Mouse (Mus musculus): Measurements from ENCODE around the gene Dbh. TPM values are rescaled to one million over a fixed set of nuclear protein-coding genes. Genes with fewer than 3 reads are reported as not detected.

The Dbh gene
- polyA plus RNA-seq, 1 experiment from 2014 or later: 0.07 TPM

DNA sequence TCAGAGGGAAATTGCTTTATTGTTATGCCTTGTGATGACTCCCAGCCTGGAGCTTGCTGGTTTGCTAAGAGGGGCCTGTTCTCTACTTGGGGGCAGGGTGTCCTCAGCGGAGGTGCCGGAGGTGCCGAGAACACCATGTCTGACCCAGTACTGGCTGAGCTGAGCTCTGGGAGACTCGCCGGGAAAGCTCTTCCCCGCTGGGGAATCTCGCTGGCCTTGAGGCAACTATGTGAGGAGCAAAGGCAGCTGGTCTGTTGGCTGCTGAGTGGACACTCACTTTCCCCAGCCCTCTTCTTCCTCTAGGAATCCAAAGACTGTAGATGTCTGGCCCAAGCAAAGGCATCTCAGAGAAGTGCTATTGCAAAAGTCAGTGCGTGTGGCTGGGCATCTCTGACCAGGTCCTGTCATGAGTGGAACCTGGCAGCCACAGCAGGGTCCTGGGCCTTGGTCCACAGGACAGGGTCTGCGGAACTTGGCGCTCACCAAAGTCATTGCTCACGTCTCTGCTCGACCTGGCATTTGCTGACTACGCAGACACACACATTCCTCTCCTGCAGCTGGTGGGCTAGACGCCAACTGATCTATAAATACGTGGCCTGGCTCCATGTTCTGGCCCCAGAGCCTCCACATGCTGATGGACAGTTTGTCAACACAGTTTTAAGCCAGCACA lies 41.2 kb downstream of the Dbh start:
- H3K4me1 ChIP-seq: peaks cover 20% of the 10 kb centered on the region
- no peaks in the 10 kb centered on the region for H3K36me3 ChIP-seq
- 80% methylated on average over 15 of the region's 15 CpGs for WGBS
- no peaks in the 10 kb centered on the region for H3K27me3 ChIP-seq
- no peak overlapping the region for H3K27ac ChIP-seq
- H3K4me2 ChIP-seq: no peak overlapping the region
- H3K9me3 ChIP-seq: no peaks in the 10 kb centered on the region
- no peak overlapping the region for H3K4me3 ChIP-seq
- no peak for ATAC-seq (ENCODE audit: insufficient number of reproducible peaks, insufficient read depth, low FRiP score, low TSS enrichment, low read depth)
- H3K9ac ChIP-seq: no peak overlapping the region

DNA sequence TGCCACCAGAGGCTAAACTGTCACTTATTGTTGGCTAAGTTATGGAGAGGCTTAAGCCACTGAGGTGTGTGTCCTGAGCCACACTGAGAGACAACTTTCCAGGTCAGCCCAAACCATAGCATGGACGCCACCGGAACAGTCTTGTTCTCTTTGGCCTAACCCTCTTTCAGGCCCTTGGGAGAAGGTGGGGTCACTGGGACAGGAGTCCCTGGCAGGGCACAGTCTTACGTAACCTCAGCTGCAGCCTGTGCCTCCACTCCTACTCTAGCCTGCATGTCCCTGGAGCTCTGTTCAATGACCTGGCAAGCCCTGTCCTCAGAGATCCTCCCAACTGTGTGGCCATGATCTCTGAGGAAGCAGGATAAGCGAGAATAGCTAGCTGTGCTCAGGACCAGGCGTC lies 42.1 kb downstream of the Dbh start:
- Histone ChIP-seq H3K27me3 (no peaks in the 10 kb centered on the region), H3K4me2 (no peak overlapping the region), H3K4me3 (no peak overlapping the region), H3K4me1 (peaks cover 20% of the 10 kb centered on the region), H3K36me3 (no peaks in the 10 kb centered on the region), H3K27ac (no peak overlapping the region), H3K9me3 (no peaks in the 10 kb centered on the region), H3K9ac (no peak overlapping the region)
- no peak for ATAC-seq (ENCODE audit: insufficient number of reproducible peaks, insufficient read depth, low FRiP score, low TSS enrichment, low read depth)
- 87% methylated on average over 5 of the region's 5 CpGs for WGBS

DNA sequence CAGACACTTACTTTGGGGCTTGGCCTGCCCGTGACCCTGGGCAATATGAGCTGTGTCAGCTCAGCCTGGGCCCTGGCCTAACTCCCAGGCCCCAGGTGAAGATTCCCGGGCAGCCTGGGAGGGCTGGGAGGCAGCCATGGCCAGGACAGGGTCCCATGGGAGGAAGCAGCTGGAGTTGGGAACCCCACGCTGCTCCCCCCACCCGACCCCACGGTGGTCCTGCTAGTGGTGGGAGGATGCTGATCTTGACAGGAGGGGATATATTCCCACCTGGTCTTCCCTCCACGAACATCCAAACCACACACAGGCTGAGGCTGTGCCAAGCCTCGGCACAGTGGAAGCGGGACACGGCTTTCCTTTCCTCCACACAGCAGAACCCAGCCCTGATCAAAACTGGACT lies 44.3 kb downstream of the Dbh start:
- Histone ChIP-seq H3K4me3 (no peak overlapping the region), H3K4me2 (no peak overlapping the region), H3K27ac (no peak overlapping the region), H3K4me1 (peaks cover 20% of the 10 kb centered on the region), H3K27me3 (no peaks in the 10 kb centered on the region), H3K9me3 (no peaks in the 10 kb centered on the region), H3K9ac (no peak overlapping the region), H3K36me3 (no peaks in the 10 kb centered on the region)
- 67% methylated on average over 9 of the region's 9 CpGs for WGBS
- no peak for ATAC-seq (ENCODE audit: insufficient number of reproducible peaks, insufficient read depth, low FRiP score, low TSS enrichment, low read depth)

DNA sequence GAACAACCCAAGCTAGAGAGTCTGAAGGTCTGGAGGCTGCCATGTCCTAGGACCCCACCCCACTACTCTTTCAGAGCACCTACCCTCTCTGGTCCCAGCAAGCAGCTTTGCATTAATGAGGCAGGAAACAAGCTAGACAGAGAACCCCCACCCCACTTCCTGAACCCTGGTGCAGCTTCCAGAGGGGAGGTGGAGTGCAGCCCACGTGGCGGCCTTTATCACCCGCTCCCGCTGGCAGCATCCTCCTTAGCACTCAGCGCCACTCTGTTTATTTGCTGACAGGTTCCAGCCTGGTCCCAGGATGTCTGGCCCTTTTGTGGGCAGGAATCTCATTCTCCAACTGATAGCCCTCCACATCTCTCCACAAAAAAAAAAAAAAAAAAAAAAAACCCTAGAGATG lies 44.8 kb downstream of the Dbh start:
- H3K27me3 ChIP-seq: no peaks in the 10 kb centered on the region
- H3K36me3 ChIP-seq: no peaks in the 10 kb centered on the region
- no peak overlapping the region for H3K4me3 ChIP-seq
- H3K4me2 ChIP-seq: no peak overlapping the region
- no peak overlapping the region for H3K9ac ChIP-seq
- H3K9me3 ChIP-seq: no peaks in the 10 kb centered on the region
- WGBS: 61% methylated on average over 5 of the region's 5 CpGs
- H3K4me1 ChIP-seq: peaks cover 20% of the 10 kb centered on the region
- ATAC-seq (ENCODE audit: insufficient number of reproducible peaks, insufficient read depth, low FRiP score, low TSS enrichment, low read depth): no peak
- no peak overlapping the region for H3K27ac ChIP-seq

DNA sequence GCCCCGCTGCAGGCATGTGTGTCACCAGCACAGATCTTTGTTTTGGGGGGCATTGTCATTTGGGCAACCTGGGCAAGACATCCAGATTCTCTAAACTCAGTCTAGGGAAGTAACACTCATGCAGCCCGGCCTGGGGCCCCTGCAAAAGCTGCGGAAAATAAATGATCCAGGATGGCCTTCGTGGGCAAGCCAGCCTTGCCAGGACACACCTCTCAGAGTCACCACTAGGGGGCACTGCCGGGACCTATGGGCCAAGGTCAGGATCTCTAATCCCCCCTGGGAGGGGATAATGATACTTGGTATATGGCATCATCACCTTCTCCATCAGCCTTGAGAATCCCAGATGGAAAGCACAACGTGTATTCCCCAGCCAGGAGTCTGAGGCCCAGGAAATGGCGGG lies 45.2 kb downstream of the Dbh start:
- H3K4me3 ChIP-seq: no peak overlapping the region
- WGBS: 58% methylated on average over 7 of the region's 7 CpGs
- H3K9ac ChIP-seq: no peak overlapping the region
- H3K4me2 ChIP-seq: no peak overlapping the region
- no peak overlapping the region for H3K27ac ChIP-seq
- peaks cover 20% of the 10 kb centered on the region for H3K4me1 ChIP-seq
- ATAC-seq (ENCODE audit: insufficient number of reproducible peaks, insufficient read depth, low FRiP score, low TSS enrichment, low read depth): no peak
- H3K9me3 ChIP-seq: no peaks in the 10 kb centered on the region
- H3K27me3 ChIP-seq: no peaks in the 10 kb centered on the region
- no peaks in the 10 kb centered on the region for H3K36me3 ChIP-seq

DNA sequence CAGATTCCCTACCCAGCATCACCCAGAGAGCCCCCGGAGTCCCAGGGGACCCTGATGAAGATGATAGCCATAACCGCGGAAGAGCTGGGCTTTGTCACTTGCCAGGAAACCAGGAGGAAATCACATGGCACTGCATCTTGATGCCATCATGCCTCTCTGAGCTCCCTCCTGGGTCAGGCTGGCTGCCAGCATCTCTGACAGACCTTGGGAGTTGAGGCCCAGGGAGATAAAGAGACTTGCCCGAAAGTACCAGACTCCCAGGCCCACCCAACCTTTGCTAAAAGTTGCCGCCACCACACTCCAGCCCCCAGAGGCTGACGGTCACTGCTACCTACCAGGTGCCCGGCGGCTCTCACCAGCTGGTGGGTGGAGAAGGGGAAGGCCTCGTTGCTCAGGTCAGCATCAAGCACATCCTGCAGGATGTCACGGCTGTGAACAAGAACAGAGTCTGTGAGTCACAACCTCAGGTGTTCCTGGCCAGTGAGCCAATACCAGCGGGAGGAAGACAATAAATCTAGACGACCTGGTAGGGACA lies 45.7 kb downstream of the Dbh start:
- WGBS: 84% methylated on average over 12 of the region's 12 CpGs
- peaks cover 20% of the 10 kb centered on the region for H3K4me1 ChIP-seq
- no peaks in the 10 kb centered on the region for H3K27me3 ChIP-seq
- H3K9ac ChIP-seq: no peak overlapping the region
- H3K27ac ChIP-seq: no peak overlapping the region
- no peak for ATAC-seq (ENCODE audit: insufficient number of reproducible peaks, insufficient read depth, low FRiP score, low TSS enrichment, low read depth)
- H3K9me3 ChIP-seq: no peaks in the 10 kb centered on the region
- H3K36me3 ChIP-seq: no peaks in the 10 kb centered on the region
- no peak overlapping the region for H3K4me3 ChIP-seq
- H3K4me2 ChIP-seq: no peak overlapping the region

DNA sequence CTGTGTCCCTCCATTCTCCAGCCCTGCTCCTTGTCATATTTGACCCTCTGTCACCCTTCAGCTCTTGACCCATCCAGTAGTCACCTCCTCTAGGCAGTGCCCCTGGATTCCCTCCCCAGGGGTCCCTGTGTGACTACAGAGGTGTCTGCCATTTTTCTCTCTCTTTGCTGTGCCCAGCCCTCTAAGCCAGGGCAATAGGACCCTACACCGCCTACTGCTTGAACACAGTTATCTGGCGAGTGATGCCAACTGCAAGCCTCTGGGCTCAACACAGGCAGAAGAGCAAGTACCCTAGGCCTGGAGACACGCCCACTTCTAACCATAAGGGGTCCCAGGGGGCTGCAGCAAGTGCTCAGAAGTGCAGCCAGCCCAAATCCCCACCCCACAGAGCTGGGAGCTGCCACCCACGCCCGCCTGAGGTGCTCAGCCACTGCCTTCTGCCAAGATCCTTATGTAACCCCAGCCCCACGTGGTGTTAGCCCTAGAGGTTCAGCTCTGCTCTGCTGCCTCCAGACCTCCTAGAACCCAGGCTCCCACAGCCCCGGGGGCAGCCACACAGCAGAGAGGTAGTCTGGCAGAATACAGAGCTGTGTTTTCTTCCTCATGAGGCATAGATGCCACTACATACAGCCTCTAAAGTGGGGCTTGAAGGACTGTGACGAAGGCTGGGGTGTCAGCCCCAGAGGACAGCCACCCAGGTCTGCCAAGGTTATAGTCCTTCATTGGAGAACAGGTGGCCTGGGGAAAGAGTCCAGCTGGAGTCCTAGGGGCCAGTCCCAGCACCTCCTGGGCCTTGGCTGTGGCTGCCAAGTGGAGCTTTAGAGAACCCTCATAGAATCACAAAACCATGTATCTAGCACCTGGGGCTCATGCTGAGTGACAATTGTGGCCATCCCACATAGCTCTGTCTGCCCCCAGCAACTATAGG lies 47.2 kb downstream of the Dbh start:
- H3K9ac ChIP-seq: no peak overlapping the region; the same call in 1 of the 2 replicates
- no peak overlapping the region for H3K27ac ChIP-seq
- H3K27me3 ChIP-seq: no peaks in the 10 kb centered on the region
- ATAC-seq (ENCODE audit: insufficient number of reproducible peaks, insufficient read depth, low FRiP score, low TSS enrichment, low read depth): no peak
- H3K36me3 ChIP-seq: no peaks in the 10 kb centered on the region
- H3K4me2 ChIP-seq: no peak overlapping the region
- H3K4me1 ChIP-seq: peaks cover 20% of the 10 kb centered on the region
- H3K9me3 ChIP-seq: no peaks in the 10 kb centered on the region
- WGBS: 68% methylated on average over 8 of the region's 8 CpGs
- no peak overlapping the region for H3K4me3 ChIP-seq

DNA sequence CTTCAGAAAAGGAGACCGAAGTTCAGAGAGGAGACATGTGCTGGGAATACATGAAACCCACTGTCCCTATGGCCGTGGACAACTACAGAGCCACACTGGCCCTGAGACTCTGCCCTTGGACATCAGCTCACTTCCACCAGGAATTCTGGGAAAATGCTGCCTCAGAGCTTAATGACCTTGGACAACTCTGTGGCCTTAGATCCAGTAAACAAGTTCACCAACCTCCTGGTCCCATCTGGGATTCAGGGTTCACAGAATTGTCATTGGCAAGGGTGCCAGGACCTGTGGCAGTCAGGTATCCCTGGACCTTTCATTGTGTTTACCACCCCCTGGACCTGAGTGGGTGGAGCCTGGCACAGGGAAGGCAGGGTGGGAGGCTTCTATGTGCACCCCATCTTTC lies 50.5 kb downstream of the Dbh start:
- H3K4me2 ChIP-seq: no peak overlapping the region
- no peaks in the 10 kb centered on the region for H3K9me3 ChIP-seq
- no peaks in the 10 kb centered on the region for H3K36me3 ChIP-seq
- WGBS: 77% methylated on average over 2 of the region's 2 CpGs
- H3K27ac ChIP-seq: no peak overlapping the region
- H3K4me1 ChIP-seq: peaks cover 2% of the 10 kb centered on the region; the same call in 1 of the 2 replicates
- no peak for ATAC-seq (ENCODE audit: insufficient number of reproducible peaks, insufficient read depth, low FRiP score, low TSS enrichment, low read depth)
- no peak overlapping the region for H3K4me3 ChIP-seq
- no peak overlapping the region for H3K9ac ChIP-seq
- no peaks in the 10 kb centered on the region for H3K27me3 ChIP-seq

DNA sequence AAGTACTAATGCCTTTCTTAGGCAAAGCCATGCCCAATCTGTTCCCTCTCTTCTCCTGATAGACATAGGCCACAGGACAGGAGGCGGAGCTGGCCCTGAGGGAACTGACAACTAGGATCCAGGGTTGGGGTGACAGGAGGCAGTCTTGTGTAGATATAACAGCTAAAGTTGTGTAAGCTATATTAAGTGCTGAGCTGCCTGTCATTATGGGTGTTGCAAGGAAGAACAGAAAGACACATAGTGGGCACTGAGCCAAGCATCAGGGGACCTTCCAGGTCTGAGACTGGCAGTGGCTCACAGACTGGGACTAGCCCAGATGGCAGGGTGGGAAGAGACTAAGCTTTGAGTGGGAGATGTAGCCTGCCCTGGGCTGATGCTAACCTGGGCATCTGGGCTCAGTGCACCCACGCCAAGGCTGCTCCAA lies 53.1 kb downstream of the Dbh start:
- H3K4me3 ChIP-seq: no peak overlapping the region
- WGBS: 66% methylated on average over 2 of the region's 2 CpGs
- H3K27ac ChIP-seq: no peak overlapping the region
- no peaks in the 10 kb centered on the region for H3K9me3 ChIP-seq
- H3K27me3 ChIP-seq: no peaks in the 10 kb centered on the region
- H3K4me1 ChIP-seq: peaks cover 2% of the 10 kb centered on the region; the same call in 1 of the 2 replicates
- no peak overlapping the region for H3K4me2 ChIP-seq
- ATAC-seq (ENCODE audit: insufficient number of reproducible peaks, insufficient read depth, low FRiP score, low TSS enrichment, low read depth): no peak
- no peak overlapping the region for H3K9ac ChIP-seq
- no peaks in the 10 kb centered on the region for H3K36me3 ChIP-seq

DNA sequence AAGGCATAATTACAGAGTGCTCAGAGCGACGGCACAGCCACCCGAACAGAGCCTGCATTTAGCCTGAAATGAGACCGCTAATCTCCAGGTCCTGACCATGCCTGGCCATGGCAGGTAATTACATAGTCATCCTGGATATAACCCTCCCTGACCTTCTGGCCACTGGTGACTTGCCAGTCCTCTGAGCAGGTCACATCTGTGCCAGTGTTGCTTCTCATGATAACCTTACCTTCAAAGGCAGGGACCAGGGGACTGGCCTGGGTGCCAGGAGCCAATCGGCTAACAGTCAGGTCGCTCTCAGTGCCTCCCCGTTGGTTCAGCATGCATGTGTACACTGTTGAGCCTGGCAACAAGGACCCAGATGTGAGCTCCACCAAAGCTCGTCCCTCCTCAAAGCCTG lies 53.5 kb downstream of the Dbh start:
- 73% methylated on average over 8 of the region's 8 CpGs for WGBS
- no peak overlapping the region for H3K27ac ChIP-seq
- H3K4me3 ChIP-seq: no peak overlapping the region
- H3K9me3 ChIP-seq: no peaks in the 10 kb centered on the region
- H3K36me3 ChIP-seq: no peaks in the 10 kb centered on the region
- 0 out of 2 replicates have a peak, but pooled peaks have one; percentile 48 for ATAC-seq (ENCODE audit: insufficient number of reproducible peaks, insufficient read depth, low FRiP score, low TSS enrichment, low read depth)
- H3K4me2 ChIP-seq: no peak overlapping the region
- peaks cover 2% of the 10 kb centered on the region; the same call in 1 of the 2 replicates for H3K4me1 ChIP-seq
- no peak overlapping the region for H3K9ac ChIP-seq
- no peaks in the 10 kb centered on the region for H3K27me3 ChIP-seq

DNA sequence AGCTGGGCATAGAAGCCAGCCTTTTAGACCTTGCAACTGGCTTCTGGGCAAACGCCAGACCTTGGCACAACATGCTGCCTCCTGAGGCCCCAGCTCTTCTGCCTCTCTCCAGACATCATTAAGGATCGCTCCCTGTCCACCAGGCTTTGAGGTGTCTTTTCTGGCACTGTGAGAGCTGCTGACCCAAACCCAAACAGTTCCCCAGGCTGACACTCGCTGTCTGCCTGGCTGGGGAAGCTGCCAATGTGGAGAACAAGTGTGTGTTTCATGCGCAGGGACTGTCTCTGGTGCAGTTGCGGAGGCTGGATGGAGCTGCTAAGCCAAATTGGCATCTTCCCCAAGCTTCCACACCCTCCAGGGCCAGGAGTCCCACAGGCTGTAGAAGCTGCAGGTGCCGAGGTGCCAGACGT lies 58.0 kb downstream of the Dbh start:
- Histone ChIP-seq H3K27me3 (no peaks in the 10 kb centered on the region), H3K4me3 (no peak overlapping the region), H3K9me3 (no peaks in the 10 kb centered on the region), H3K27ac (no peak overlapping the region), H3K36me3 (no peaks in the 10 kb centered on the region), H3K9ac (no peak overlapping the region), H3K4me2 (no peak overlapping the region), H3K4me1 (peaks cover 8% of the 10 kb centered on the region)
- 84% methylated on average over 7 of the region's 7 CpGs for WGBS
- no peak for ATAC-seq (ENCODE audit: insufficient number of reproducible peaks, insufficient read depth, low FRiP score, low TSS enrichment, low read depth)

DNA sequence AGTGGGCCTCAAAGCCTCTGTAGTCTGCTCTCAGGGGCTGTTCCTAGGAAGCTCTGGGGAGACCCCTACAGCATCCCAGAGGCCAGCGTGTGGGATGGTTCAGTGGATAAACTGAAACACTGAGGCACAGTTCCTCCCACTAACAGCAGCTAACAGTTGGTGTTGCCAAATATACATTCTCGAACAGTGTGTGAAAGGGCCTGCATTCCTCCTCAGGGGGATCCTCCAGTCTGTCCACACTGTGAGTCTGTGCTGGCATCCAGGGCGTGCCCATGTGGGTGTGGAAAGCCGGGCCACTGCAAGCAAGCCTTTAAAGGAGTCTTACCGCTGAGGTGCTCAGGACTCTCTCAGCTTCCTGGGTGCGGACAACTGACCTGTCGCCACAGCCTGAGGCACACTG lies 61.5 kb downstream of the Dbh start:
- Histone ChIP-seq H3K36me3 (no peaks in the 10 kb centered on the region), H3K27ac (no peak overlapping the region), H3K27me3 (no peaks in the 10 kb centered on the region), H3K4me3 (no peak overlapping the region), H3K9me3 (no peaks in the 10 kb centered on the region), H3K4me1 (peaks cover 6% of the 10 kb centered on the region), H3K4me2 (no peak overlapping the region), H3K9ac (no peak overlapping the region)
- WGBS: 62% methylated on average over 7 of the region's 7 CpGs
- ATAC-seq (ENCODE audit: insufficient number of reproducible peaks, insufficient read depth, low FRiP score, low TSS enrichment, low read depth): no peak

Data from embryonic facial prominence, embryonic 13.5 days (tissue).